Mouse (Mus musculus) gastrocnemius, postnatal 4 days (tissue): Measurements from ENCODE around the gene Mc1r. TPM values are rescaled to one million over a fixed set of nuclear protein-coding genes. Genes with fewer than 3 reads are reported as not detected.

Source experiments
- total RNA-seq, 2 experiments: library from RNA; stranded (reverse); gene quantifications; 2 replicates each; pipeline ENCODE4 v1.2.3; 2021

Gene Mc1r
- total RNA-seq, 2 experiments from 2014 or later, result not detected

Other genes starting within 250 kb of the Mc1r start
- gene Sult5a1, start 248.8 kb upstream of the Mc1r start, total RNA-seq, result 10 to 100 TPM; 10.2 to 10.8 TPM
- gene Dpep1, start 220.9 kb upstream of the Mc1r start, total RNA-seq, result 1 to 10 TPM; 4.7 to 9.6 TPM
- gene Chmp1a, start 194.3 kb upstream of the Mc1r start, total RNA-seq, result 10 to 100 TPM; 48.1 to 68.1 TPM
- 1 to 10 TPM; 1.2 TPM for gene Spata33, start 194.3 kb upstream of the Mc1r start, total RNA-seq
- 10 to 100 TPM; 26.7 to 27.4 TPM for gene Cdk10, start 182.3 kb upstream of the Mc1r start, total RNA-seq
- gene Spata2l, start 170.9 kb upstream of the Mc1r start, total RNA-seq, result 1 to 10 TPM; 2.3 to 2.4 TPM
- gene Zfp276, start 152.9 kb upstream of the Mc1r start, total RNA-seq, result 10 to 100 TPM; 14.9 to 17.5 TPM
- 10 to 100 TPM; 18.6 to 19.6 TPM for gene Vps9d1, start 152.8 kb upstream of the Mc1r start, total RNA-seq
- gene Fanca, start 88.5 kb upstream of the Mc1r start, total RNA-seq, result 10 to 100 TPM in 1 of 2 experiments, 1 to 10 TPM in 1; 9.5 to 12.1 TPM
- 1 to 10 TPM in 1 of 2 experiments, under 1 TPM in 1; 0.70 to 1.3 TPM for gene Spire2, start 74.4 kb upstream of the Mc1r start, total RNA-seq
- 100 to 1,000 TPM; 174 to 177 TPM for gene Tcf25, start 33.4 kb upstream of the Mc1r start, total RNA-seq
- gene Tubb3, start 4.3 kb downstream of the Mc1r start, total RNA-seq, result under 1 TPM; 0.61 to 0.96 TPM
- 10 to 100 TPM; 32.2 to 37.3 TPM for gene Def8, start 16.4 kb downstream of the Mc1r start, total RNA-seq
- 10 to 100 TPM; 39.4 to 48.5 TPM for gene Afg3l1, start 70.8 kb downstream of the Mc1r start, total RNA-seq
- gene Dbndd1, start 108.4 kb downstream of the Mc1r start, total RNA-seq, result under 1 TPM; 0.44 to 0.57 TPM
- 10 to 100 TPM; 10.7 to 13.0 TPM for gene Gas8, start 111.7 kb downstream of the Mc1r start, total RNA-seq
- gene Rhou, start 246.8 kb downstream of the Mc1r start, total RNA-seq, result 1 to 10 TPM; 6.9 to 8.0 TPM